Mouse (Mus musculus) ES-E14 (cell line): Measurements from ENCODE around the gene Ivd.

Source experiments
- CHD2 ChIP-seq: IDR thresholded peaks from 2 replicates; pipeline ENCODE4 v1.6.1; 2014; ENCODE audit warnings: mild to moderate bottlenecking, low read depth, low read length, inconsistent platforms
- HCFC1 ChIP-seq: IDR thresholded peaks from 2 replicates; pipeline ENCODE4 v1.6.1; 2012; ENCODE audit warnings: low read length, inconsistent platforms, borderline replicate concordance; ENCODE audit not compliant: insufficient read depth
- MAFK ChIP-seq: IDR thresholded peaks from 2 replicates; pipeline ENCODE4 v1.6.1; 2014; ENCODE audit warnings: mild to moderate bottlenecking, low read depth, low read length, inconsistent platforms; ENCODE audit not compliant: insufficient read depth
- ZC3H11A ChIP-seq: IDR thresholded peaks from 2 replicates; pipeline ENCODE4 v1.6.1; 2012; ENCODE audit warnings: low read depth, mild to moderate bottlenecking, inconsistent platforms, low read length, borderline replicate concordance
- ZNF384 ChIP-seq: IDR thresholded peaks from 2 replicates; pipeline ENCODE4 v1.6.1; 2012; ENCODE audit warnings: low read depth, low read length, inconsistent platforms

- TF ChIP-seq MAFK (no peak), HCFC1 (no peak), ZNF384 (no peak), ZC3H11A (no peak), CHD2 (no peak)
Observed at GRCm38 (mm10) chr2:118914685-118915084, 52.9 kb downstream of the Ivd start.
